In the genomic region with DNA sequence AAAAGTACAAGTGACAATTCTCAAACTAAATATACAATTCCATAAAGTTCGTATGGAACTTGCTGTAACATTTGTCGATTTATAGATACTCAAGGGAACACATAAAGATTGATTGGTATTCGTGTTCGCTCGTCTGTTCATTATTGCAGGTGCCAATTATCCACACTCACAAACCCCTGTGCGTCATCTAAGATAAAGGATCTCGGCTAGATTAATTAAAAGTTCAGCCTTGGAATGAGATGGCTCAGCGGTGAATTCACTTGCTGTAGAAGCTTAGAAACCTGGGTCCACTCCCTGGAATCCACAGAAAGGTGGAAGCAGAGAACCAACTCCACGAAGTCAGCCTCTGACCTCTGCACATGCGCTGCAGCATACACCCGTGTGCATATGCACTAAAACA, we compare ENCODE assay signal across 14 mouse cellular contexts.
"Had no signal": no experiment of that assay in that cellular context is flagged by ENCODE, and none has a peak within 500 bp of the region (broad histone marks: within the 10 kb centered on the region; RNA-seq: fewer than 3 reads in every experiment).

No protein-coding gene starts in this region.

- H3K27ac ChIP-seq: kidney, postnatal 0 days; limb, embryonic 12.5 days; liver, embryonic 14.5 days; midbrain, embryonic 12.5 days; neural tube, embryonic 13.5 days had no signal

- ATAC-seq: midbrain, embryonic 16.5 days had no signal

- H3K4me1 ChIP-seq: neural tube, embryonic 13.5 days had no signal

- H3K4me3 ChIP-seq: limb, embryonic 12.5 days; midbrain, embryonic 12.5 days; neural tube, embryonic 13.5 days had no signal

- H3K27me3 ChIP-seq: limb, embryonic 12.5 days; midbrain, embryonic 12.5 days; neural tube, embryonic 13.5 days had no signal

- DNase-seq: kidney, postnatal 36 days; layer of hippocampus, adult 9-11 months; layer of hippocampus, postnatal 36 days; liver; lung, adult 18-20 months; right cerebral cortex, adult 18-20 months; right cerebral cortex, postnatal 25 days; thymus, postnatal 14 days had no signal

- H3K36me3 ChIP-seq: limb, embryonic 12.5 days; midbrain, embryonic 12.5 days; neural tube, embryonic 13.5 days had no signal

- H3K9ac ChIP-seq: limb, embryonic 12.5 days; liver, embryonic 14.5 days; midbrain, embryonic 12.5 days; neural tube, embryonic 13.5 days had no signal

- H3K4me2 ChIP-seq: limb, embryonic 12.5 days; midbrain, embryonic 12.5 days; neural tube, embryonic 13.5 days had no signal

- H3K9me3 ChIP-seq: limb, embryonic 12.5 days; midbrain, embryonic 12.5 days; neural tube, embryonic 13.5 days had no signal
